Mouse (Mus musculus) gastrocnemius, postnatal 10 days (tissue): ENCODE measurements around the gene Dram2. TPM values are rescaled to one million over a fixed set of nuclear protein-coding genes. Genes with fewer than 3 reads are reported as not detected.
"Not testable (repeated sequence)": the region's sequence is repeated elsewhere in the genome, so short reads cannot be mapped to it uniquely, and the experiment has no call there.

Experiments
- DNase-seq: peaks from one replicate; pipeline ENCODE4 v3.0.0; 2021; ENCODE audit warnings: mixed read lengths
- long read RNA-seq, 2 experiments: library from polyadenylated mRNA; stranded (forward); transcript quantifications; one replicate each; pipeline ENCODE4 v2.0.0; 2021
- total RNA-seq, 2 experiments: library from RNA; stranded (reverse); gene quantifications; 2 replicates each; pipeline ENCODE4 v1.2.3; 2021

The Dram2 gene
- 10 to 100 TPM; 64.0 to 68.6 TPM for total RNA-seq
- long read RNA-seq, experiment 1, transcript Dram2-202 (9 exons, 3,271 nt), result major isoform, 24 of 39 reads
- long read RNA-seq, experiment 1, partial matches to known transcripts, result 2 of 39 reads
- long read RNA-seq, experiment 1, other reads (novel, unspliced or antisense), result 10 of 39 reads
- long read RNA-seq, experiment 2, transcript Dram2-201 (7 exons, 1,891 nt), result minor isoform, 5 of 34 reads
- long read RNA-seq, experiment 2, transcript Dram2-202 (9 exons, 3,271 nt), result major isoform, 22 of 34 reads
- long read RNA-seq, experiment 2, partial matches to known transcripts, result 0 of 34 reads
- long read RNA-seq, experiment 2, other reads (novel, unspliced or antisense), result 7 of 34 reads

DNA sequence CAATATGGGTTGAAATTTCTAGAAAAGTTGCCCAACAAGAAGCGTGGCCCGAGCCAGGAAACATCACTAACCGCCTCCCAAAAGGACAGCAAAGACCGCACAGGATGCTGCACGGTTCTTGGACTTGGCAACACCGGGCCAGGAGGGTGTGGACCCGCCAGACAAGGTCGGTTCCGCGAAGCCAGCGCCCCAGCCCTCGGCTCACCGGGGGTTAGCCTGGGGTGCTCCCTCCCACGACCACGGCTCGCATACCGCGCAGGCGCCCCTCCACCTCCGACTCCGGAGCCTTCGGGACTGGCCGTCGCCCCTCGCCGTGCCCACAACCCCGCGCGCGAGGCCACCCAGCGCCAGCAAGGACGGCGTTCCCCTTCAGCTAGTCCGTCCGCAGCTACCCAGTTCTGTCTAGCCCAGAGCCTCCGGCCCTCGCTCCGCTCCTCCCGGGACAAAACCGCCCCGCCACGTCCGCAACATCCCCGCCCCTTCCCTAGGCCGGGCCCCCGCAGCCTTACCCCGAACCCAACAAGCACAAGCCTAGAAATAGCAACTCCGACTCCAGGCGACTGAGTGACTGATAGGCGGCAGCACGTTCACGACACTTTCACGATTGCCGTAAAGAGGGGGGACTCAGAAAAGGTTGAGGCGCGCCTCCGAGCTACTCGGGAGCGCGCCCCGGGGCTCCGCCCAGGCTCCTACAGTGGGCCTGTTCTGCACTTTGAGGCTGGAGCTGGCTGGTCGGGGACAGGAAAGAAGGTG lies at the start of gene Dram2, which contains the start of gene Cept1:
TSS of gene Dram2 (plus strand) at position 628 of the 753 bp plus-strand sequence.
TSS of gene Cept1 (minus strand) at position 632 of the 753 bp plus-strand sequence.
- DNase-seq, result peak; percentile 88

DNA sequence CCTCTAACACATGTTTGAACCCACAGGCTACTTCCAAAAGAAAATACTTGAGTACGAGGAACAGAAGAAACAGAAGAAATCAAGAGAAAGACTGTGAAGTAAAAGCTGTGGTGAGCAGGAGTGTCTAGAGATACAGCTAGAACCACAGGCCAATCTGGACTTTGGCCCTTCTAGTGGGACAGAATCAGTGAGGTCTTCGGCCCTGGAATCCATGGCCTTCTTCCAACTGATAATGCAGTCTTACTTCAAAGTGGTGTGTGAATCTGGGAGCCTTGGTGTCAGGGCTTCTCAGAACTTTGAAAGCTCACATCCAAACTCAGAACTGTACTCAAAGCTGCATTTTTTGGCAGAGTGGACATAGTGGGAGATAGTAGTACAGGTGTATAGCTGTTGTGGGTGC lies 47.1 kb upstream of the Dram2 start:
- DNase-seq, result no peak

DNA sequence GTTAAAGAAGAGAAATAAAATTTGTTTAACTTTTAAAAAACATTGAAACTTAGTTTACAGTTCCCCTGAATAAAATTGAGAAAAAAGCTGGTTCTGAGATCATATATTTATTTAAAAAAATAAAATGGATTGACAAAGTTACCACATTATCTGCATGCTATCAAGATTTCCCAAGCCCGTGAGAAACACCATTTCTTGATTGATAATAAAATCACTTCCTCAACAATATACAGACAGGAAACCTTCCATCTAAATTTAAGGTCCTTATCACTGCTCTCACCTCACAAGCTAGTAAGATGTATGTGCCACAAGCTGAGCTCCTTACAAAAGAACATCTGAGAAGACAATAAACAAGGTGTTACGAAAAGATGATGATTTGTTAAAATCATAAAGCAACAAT lies 44.7 kb upstream of the Dram2 start:
- DNase-seq, result no peak

DNA sequence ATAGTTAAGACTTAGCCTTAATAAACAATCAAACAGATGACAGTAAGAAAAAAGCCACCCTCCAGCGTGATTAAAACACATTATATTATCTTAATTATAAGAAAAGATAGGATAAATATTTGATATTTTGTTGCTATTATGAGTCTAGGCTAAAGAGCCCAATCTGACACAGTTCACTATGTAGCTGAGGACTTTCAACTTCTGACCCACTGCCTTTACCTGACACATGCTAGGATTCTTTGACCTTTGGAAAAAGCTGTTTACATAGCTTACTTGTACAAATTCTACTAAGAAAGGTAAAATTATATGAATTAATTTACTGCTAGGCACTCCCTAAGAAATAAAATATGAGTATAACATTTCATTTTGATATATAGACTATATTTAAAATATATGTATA lies 36.9 kb upstream of the Dram2 start:
- no peak for DNase-seq

DNA sequence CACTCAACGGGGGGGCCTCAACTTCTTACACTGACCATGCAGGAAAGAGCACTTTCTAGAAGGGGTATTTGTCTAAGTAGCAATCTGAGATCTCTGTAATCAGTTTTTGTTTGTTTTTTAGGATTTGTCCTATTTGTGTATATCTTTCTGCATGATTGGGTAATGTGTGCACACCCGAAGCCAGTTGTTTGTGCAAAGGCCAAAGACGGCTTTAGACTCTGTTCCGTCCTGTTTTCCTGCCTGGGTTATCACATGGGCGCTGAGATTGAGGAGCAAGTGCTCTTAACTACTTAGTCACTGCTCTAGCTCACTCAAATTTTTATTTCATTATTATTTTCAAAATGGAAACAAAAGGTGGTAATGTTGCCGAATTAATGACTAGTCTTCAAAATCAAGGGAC lies 32.6 kb upstream of the Dram2 start:
- no peak for DNase-seq

DNA sequence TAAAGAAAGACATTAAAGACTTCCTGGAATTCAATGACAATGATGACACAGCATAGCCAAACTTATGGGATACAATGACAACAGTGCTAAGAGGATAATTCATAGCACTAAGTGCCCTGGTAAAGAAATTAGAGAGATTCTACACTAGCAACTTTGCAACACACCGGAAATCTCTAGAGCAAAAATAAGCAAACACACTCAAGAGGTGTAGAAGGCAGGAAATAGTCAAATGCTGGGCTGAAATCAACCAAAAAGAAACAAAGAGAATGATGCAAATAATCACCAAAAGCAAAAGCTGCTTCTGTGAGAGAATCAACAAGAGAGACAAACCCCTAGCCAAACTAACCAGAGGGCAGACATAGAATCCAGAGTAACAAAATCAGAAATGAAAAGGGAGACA lies 24.9 kb upstream of the Dram2 start:
- no peak for DNase-seq

DNA sequence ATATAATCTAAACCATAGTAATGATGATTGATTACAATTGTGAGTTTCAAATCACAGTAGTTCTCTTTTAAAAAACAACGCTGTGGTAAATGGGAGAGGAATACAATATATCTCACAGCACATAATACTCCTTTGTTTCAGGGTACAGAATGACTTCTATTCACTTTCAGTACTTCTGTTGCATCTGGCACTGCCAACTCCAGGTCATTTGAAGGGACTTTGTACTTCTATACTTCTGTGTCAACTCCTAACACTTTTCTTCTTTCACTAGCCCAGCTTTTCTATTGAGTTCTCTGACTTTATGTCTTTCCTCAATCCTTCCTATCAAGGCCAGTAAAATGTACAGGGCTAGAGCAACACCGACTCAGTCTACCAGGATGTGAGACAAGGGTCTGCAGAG lies 21.2 kb upstream of the Dram2 start:
- DNase-seq, result no peak

DNA sequence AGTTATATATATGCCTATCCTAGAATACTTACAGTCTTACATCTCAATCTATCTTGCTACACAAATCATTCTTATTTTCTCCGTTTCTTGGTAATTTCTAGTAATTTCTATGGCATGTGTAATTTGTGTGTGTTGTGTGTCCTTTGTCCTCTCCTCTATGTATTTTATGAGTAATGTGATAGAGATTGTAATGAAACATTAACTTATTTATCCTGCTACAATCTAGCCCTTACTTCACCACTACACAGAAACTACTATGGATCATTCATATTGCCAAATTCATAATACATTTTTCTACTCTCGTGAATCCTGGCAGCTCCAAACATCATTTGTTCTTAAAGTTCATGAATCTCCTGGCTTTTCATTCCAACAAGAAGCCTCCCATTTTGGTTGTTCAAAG lies 19.6 kb upstream of the Dram2 start:
- DNase-seq, result no peak

DNA sequence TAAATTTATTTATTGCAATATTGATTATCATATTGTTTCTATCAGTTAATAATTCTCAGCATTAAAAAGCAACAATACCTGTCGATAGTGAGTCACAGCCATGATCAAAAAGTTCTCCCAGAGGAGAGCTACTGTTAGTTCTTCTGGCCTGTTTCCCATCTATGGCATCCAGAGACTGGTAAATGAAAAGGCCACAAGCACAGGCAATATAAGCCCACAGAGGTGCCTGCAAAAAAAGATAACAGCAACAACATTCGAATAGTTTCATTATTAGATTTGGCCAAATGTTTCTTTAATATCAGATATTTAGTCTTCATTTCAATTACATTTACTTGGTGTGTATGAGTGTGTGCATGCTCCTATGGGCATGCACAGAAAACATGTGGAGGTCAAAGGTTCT lies 14.3 kb upstream of the Dram2 start:
- no peak for DNase-seq

DNA sequence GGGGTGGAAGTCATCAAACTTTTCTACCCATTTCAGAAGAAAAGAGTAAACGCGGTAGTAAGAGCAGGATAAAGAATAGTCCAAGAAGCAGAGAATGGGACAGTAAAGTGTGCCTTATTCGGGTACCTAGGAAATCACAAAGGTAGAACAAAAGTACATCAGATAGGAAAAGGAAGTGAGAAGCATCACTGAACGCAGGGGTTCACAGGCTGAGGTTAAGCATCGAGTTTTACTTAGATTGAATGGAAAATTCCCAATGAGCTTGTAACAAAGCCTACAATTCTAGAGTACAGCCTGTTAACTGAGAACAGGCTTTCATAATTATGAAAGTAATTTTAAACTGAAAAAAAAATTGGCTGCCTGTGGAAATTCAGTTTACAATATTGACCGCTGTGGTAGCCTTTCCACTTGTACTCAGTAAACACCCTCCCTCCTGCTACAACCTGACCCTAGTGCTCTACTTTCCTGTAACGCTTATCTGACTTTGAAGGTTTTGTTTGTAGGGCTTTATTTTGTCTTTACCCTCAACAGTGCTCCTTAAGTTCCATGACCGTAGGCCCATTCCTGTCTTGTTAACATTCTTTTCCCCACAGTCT lies 2.8 kb upstream of the Dram2 start:
- DNase-seq, result no peak

DNA sequence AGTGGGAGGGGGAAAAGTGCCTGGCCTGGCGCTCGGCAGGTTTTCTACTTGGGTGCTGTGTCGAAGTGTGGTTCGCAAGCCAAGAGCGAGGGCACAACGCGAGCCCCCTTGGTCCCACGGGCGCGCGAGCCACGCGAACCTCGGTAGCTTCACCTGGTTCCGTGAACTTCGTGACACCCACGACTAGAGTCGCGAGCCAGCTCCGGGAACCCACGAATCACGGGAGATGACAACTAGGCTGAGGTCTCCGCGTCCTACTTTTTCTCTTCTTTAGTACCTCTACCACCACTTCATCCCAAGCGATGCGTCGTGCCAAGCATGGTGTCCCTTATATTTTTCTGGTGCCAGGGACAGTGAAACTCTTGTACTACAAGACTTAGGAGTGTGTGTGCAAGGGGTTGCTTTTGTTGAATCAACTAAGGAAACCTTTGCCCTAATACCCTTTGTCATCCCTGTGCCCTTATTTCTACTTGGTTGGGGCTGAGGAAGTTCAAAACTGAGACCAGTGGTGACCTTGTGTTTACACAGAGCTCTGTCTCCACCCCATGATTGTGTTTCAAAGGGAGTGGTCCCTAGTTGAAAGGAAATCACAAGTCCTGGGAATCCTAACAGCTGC lies 434 bp downstream of the Dram2 start:
- DNase-seq, result no peak

DNA sequence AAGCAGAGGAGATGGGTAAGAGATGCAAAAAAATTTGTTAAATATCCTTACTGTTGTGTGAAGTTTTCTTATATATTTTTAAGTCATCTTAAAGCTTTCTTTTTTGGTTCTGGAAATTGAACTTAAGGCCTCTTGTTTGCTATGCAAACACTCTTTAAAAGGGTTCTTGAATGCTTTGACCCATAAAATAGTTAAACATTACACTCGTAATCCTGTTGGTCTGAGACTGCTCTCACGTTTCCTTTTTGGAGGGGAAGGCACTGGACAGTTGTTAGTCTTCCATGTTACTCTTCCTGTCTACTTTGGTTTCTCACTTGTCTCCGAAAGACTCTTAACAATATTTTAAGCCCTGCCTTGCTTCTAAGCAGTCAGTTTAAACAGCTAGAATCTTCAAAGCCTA lies 1.4 kb downstream of the Dram2 start:
- DNase-seq, result no peak

DNA sequence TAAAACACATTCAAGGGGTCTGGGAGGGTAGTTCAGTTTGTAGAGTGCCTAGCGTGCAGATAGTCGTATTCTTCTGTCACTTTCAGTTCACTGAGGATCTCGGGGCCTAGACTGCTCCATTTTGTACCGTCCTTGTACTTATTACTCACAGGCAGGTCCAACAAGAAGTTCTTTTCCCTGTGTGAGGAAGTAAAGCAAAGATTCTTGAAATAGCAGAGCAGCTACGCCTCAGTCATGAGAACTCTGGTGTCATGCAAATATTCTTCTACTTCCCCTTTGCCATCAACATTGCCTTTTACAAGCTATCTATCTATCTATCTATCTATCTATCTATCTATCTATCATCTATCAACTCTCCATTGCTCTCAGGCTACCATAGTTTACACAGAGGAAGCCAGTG lies 5.8 kb downstream of the Dram2 start:
- DNase-seq, result no peak

DNA sequence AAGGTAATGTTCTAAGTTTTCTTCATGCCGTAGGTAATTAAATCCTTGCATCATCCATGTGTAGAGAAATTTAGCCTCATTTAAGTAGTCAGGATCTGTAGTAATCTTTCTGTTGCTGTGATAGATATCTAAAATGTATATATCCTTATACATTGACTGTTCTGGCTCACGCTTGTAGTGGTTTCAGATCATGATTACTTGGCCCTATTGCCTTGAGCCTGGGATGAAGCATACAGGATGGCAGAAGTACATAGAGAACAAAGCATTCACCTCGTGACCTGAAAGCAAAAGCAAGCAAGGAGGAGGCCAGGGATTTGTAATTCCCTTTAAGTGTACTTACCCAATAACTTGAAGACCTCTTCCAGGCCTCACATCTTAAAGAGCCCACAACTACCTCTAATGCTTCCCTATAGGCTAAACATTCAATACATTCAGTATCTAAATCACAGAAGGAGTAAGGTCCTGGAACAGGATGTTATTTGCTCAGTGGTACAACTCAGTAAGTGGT lies 8.2 kb downstream of the Dram2 start:
- no peak for DNase-seq

DNA sequence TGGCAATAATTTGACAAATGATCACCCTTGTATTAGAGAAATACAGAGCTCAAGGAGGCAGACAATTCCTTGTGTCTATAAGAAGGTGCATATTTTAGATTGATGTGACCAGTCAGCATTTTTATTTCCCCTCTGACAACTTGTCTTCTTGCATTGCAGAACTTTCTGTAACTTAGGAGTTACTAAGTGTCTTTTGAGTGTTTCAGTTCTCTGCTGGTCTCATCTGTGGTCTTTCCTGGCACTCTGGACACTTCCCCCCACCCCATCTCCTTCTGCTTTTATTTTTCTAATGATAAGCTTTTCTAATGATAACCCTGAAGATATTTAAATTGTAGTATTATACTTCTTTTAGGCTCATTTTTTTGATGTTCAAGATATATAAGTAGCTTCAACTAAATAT lies 10.7 kb downstream of the Dram2 start:
- DNase-seq, result no peak

DNA sequence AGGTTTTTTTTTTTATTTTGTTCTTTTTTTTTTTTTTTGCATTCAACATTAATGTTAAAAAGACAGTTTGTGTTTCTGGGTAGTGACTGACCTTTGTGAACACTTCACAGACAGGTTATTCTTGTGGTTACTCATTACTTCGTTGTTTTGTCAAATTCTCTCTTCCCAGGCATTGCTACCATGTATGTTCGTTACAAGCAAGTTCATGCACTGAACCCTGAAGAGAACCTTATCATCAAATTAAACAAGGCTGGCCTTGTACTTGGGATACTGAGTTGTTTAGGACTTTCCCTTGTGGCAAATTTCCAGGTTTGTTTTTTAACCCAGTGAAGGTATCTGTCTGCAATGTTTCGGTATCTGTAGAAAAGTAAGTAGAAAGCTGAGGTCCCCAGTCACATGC lies 18.3 kb downstream of the Dram2 start:
- no peak for DNase-seq

DNA sequence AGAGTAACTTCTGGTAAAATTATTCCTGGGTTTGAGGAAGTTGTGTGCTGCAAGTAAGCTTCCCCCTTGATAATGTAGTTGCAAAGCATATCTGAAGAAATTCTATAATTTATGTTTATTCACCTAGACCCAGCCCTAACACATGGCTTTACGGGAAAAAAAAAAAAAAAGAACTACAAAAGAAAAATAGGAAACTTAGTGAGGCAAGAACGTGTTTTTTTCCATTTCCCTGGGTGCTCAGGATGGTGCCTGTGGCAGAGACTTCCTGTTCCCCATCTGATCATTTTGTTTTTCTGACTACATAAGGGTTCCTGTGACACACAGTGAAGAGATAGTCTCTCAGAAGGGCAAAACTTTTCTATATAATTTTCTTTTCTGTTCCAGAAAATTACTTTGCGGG lies 25.6 kb downstream of the Dram2 start:
- no peak for DNase-seq

DNA sequence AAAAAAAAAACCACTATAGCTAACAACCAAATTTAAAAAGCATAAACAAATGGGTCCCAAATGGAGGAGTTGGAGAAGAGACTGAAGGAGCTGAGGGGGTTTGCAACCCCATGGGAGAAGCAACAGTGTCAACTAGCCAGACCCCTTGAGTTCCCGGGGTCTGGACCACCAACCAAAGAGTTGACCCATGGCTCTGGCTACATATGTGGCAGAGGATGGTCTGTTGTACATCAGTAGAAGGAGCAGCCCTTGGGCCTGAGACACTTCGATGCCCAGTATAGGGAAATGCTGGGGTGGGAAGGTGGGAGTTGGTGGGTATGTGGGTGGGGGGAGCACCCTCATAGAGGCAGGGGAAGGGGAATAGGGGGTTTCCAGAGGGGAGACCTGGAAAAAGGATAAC lies 31.7 kb downstream of the Dram2 start:
- no peak for DNase-seq

DNA sequence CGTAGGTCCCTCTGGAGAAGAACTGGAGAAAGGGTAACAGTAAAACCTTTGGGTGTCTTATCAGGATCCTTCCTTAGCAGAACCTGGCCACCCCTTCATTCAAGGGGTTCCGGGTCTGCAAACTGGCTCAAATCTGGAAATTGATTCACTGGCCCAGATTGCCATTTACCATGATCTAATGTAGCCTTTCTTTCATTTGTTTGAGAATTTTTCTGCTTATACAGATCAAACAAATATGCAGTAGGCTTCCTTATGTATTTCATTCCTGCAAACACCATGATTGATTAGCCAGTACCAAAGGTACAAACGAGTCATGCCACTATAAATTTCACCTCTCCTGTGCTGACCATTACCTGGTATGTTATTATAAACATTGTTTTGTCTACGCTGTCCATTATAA lies 46.0 kb downstream of the Dram2 start:
- not testable (repeated sequence) for DNase-seq

DNA sequence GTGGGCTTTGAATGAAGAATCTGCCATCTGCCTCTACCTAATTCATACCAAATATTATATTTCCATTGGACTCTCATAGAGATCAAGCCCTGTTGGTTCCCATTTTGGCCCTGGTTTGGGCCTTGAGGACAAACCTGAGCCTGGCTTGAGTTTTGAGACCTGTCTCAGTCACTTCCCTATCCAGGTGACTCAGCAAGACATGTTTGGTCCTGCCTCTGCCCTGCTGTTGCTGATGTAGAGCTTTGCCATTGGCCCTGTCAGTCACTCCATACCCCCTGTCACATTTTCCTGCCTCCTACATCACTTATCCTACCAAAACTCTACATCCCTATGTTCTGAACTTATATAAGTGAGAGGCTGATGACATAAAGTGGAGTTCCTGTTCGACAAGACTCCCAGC lies 70.5 kb downstream of the Dram2 start:
- no peak for DNase-seq
